Mouse (Mus musculus) CD4-positive, CD25-positive, alpha-beta regulatory T cell, adult 2 months (primary cell): ENCODE measurements around the gene Narfl.
"Not testable (repeated sequence)": the region's sequence is repeated elsewhere in the genome, so short reads cannot be mapped to it uniquely, and the experiment has no call there.

Experiments
- DNase-seq: peaks from one replicate; pipeline ENCODE4 v3.0.0-alpha.2; 2012; ENCODE audit warnings: low read depth, low spot score

Narfl gene

GRCm38 (mm10) chr17:25802825-25803517, 29.4 kb downstream of the Narfl start:
- DNase-seq = no peak

- no peak for DNase-seq
These were observed 32.9 kb downstream of the Narfl start for GRCm38 (mm10) chr17:25806507-25806906.

- not testable (repeated sequence) for DNase-seq
These were observed 33.9 kb downstream of the Narfl start for GRCm38 (mm10) chr17:25807452-25807851.

GRCm38 (mm10) chr17:25808028-25808427, 34.5 kb downstream of the Narfl start:
- DNase-seq = no peak

GRCm38 (mm10) chr17:25808789-25809605, 35.4 kb downstream of the Narfl start, which contains the start of gene Fbxl16:
Gene Fbxl16, plus strand, starts transcription at chr17:25809085.
- DNase-seq = peak; percentile 43

GRCm38 (mm10) chr17:25809606-25810340, 36.2 kb downstream of the Narfl start:
- no peak for DNase-seq

GRCm38 (mm10) chr17:25810890-25811289, 37.3 kb downstream of the Narfl start:
- no peak for DNase-seq

GRCm38 (mm10) chr17:25813471-25813870, 39.9 kb downstream of the Narfl start:
- peak; percentile 84 for DNase-seq

- DNase-seq = no peak
These were observed 44.1 kb downstream of the Narfl start for GRCm38 (mm10) chr17:25817662-25818061.

GRCm38 (mm10) chr17:25818851-25819780, 45.5 kb downstream of the Narfl start:
- DNase-seq = no peak

GRCm38 (mm10) chr17:25823452-25823851, 49.9 kb downstream of the Narfl start, which contains the start of gene Wdr24:
Gene Wdr24, plus strand, starts transcription at chr17:25823627.
- peak; percentile 91 for DNase-seq

GRCm38 (mm10) chr17:25824362-25825142, 51.0 kb downstream of the Narfl start:
- DNase-seq = no peak

- no peak for DNase-seq
These were observed 51.7 kb downstream of the Narfl start for GRCm38 (mm10) chr17:25825311-25825710.

- DNase-seq = no peak
These were observed 52.5 kb downstream of the Narfl start for GRCm38 (mm10) chr17:25825984-25826570.

GRCm38 (mm10) chr17:25827011-25827410, 53.4 kb downstream of the Narfl start:
- no peak for DNase-seq

GRCm38 (mm10) chr17:25827546-25828222, 54.1 kb downstream of the Narfl start:
- DNase-seq = no peak

- DNase-seq = no peak
These were observed 54.6 kb downstream of the Narfl start for GRCm38 (mm10) chr17:25828223-25828594.

- peak; percentile 87 for DNase-seq
These were observed 55.4 kb downstream of the Narfl start, which contains the start of gene Jmjd8 for GRCm38 (mm10) chr17:25828712-25829557. Gene Jmjd8, plus strand, starts transcription at chr17:25828867.
